Mouse (Mus musculus) ES-Bruce4 (cell line): ENCODE results near the gene Ninj1.

Experiments
- CTCF ChIP-seq: IDR thresholded peaks from one replicate; pipeline ENCODE4 v1.8.1; 2011; ENCODE audit warnings: low read depth, low read length
- POLR2A ChIP-seq: IDR thresholded peaks from one replicate; pipeline ENCODE4 v1.8.1; 2011; ENCODE audit warnings: low read length; ENCODE audit not compliant: insufficient read depth

- no peak for TF ChIP-seq CTCF
- TF ChIP-seq POLR2A, result no peak
These were observed 26.0 kb upstream of the Ninj1 start for GRCm38 (mm10) chr13:49161236-49161635.
